Mouse (Mus musculus) left cerebral cortex, adult 2 months (tissue): ENCODE measurements around the gene Tead2. TPM values are rescaled to one million over a fixed set of nuclear protein-coding genes. Genes with fewer than 3 reads are reported as not detected.
"Not testable (repeated sequence)": the region's sequence is repeated elsewhere in the genome, so short reads cannot be mapped to it uniquely, and the experiment has no call there.

Experiments used
- DNase-seq, 2 experiments: peaks; one replicate each; pipeline ENCODE4 v3.0.0; 2021 to 2022; ENCODE audit warnings: low spot score in 2 of 2, mixed read lengths in 1 of 2; ENCODE audit errors: extremely low spot score in 1 of 2
- H3K27ac ChIP-seq: fragments of 200-600 bp; 2 replicates; pipeline ENCODE4 v1.8.1; 2022
- H3K4me3 ChIP-seq: fragments of 200-600 bp; 2 replicates; pipeline ENCODE4 v1.8.1; 2022
- CTCF ChIP-seq: fragments of 200-600 bp; IDR thresholded peaks from 2 replicates; pipeline ENCODE4 v1.8.1; 2022; ENCODE audit warnings: antibody characterized with exemption, mild to moderate bottlenecking, moderate library complexity
- intact Hi-C: fragments of 180-260 bp; cut with DNase I; formaldehyde crosslinking; loops from one replicate; pipeline ENCODE4 v1.15.1; 2025
- total RNA-seq, 2 experiments: library from RNA; stranded (reverse); gene quantifications; 2 replicates each; pipeline ENCODE4 v1.2.3; 2021

Tead2 gene
- total RNA-seq, 2 experiments from 2014 or later, result 3.9 to 4.1 TPM

GRCm38 (mm10) chr7:45240633-45241388 is 25.3 kb downstream of the Tead2 start, which contains the start of gene Slc6a16:
TSS of gene Slc6a16 (plus strand) at chr7:45241085.
- Histone ChIP-seq H3K27ac (no peak within 1 kb of the TSS), H3K4me3 (peak within 1 kb of the TSS; percentile 41)
- no peak for TF ChIP-seq CTCF
- intact Hi-C loops, result no loop called here
- DNase-seq, result peak; percentile 49 to 68

GRCm38 (mm10) chr7:45241389-45241749 is 25.8 kb downstream of the Tead2 start:
- intact Hi-C loops, result no loop called here
- peak overlapping the region; percentile 41 for H3K4me3 ChIP-seq
- no peak overlapping the region for H3K27ac ChIP-seq
- no peak for DNase-seq
- TF ChIP-seq CTCF, result no peak

GRCm38 (mm10) chr7:45247666-45248065 is 32.1 kb downstream of the Tead2 start:
- no peak for DNase-seq
- TF ChIP-seq CTCF, result peak; percentile 14; the same call in 1 of the 2 replicates
- Histone ChIP-seq H3K27ac (no peak overlapping the region), H3K4me3 (no peak overlapping the region)
- intact Hi-C loops, result no loop called here

- DNase-seq, result no peak
- TF ChIP-seq CTCF, result no peak
- intact Hi-C loops, result no loop called here
- H3K4me3 ChIP-seq, result no peak overlapping the region
- H3K27ac ChIP-seq, result no peak overlapping the region
Measured at GRCm38 (mm10) chr7:45253806-45254205, 38.3 kb downstream of the Tead2 start.

- not testable (repeated sequence) for H3K4me3 ChIP-seq, H3K27ac ChIP-seq
- intact Hi-C loops, result loop anchor here (2.0 kb wide), 1 partner anchor 87 kb away; no protein-coding TSS in a partner anchor
- DNase-seq, result peak in 1 of 2 experiments; percentile 24
Measured at GRCm38 (mm10) chr7:45255822-45256221, 40.3 kb downstream of the Tead2 start.

GRCm38 (mm10) chr7:45257063-45257840 is 41.7 kb downstream of the Tead2 start:
- DNase-seq, result peak; percentile 44 to 52
- Histone ChIP-seq H3K4me3 (no peak overlapping the region), H3K27ac (peak overlapping the region; percentile 60)
- TF ChIP-seq CTCF, result no peak
- intact Hi-C loops, result loop anchor here (2.0 kb wide), 1 partner anchor 88 kb away; no protein-coding TSS in a partner anchor

- Histone ChIP-seq H3K4me3 (no peak overlapping the region), H3K27ac (no peak overlapping the region)
- DNase-seq, result no peak
- intact Hi-C loops, result no loop called here
- no peak for TF ChIP-seq CTCF
Measured at GRCm38 (mm10) chr7:45259281-45259680, 43.7 kb downstream of the Tead2 start.

- no peak for TF ChIP-seq CTCF
- intact Hi-C loops, result no loop called here
- H3K27ac ChIP-seq, result peak overlapping the region; percentile 51; the same call in 1 of the 2 replicates
Measured at GRCm38 (mm10) chr7:45262266-45262665, 46.7 kb downstream of the Tead2 start.

GRCm38 (mm10) chr7:45263006-45263607 is 47.6 kb downstream of the Tead2 start:
- TF ChIP-seq CTCF, result no peak
- intact Hi-C loops, result no loop called here
- H3K27ac ChIP-seq, result 0 out of 2 replicates have a peak overlapping the region, but pooled peaks have one; percentile 51
- DNase-seq, result no peak
- no peak overlapping the region for H3K4me3 ChIP-seq

More at GRCm38 (mm10) chr7:45262266-45262665, 46.7 kb downstream of the Tead2 start:
- H3K4me3 ChIP-seq, result no peak overlapping the region
- DNase-seq, result no peak

- intact Hi-C loops, result no loop called here
- Histone ChIP-seq H3K27ac (no peak overlapping the region), H3K4me3 (no peak overlapping the region)
- no peak for DNase-seq
- no peak; the same call in 1 of the 2 replicates for TF ChIP-seq CTCF
Measured at GRCm38 (mm10) chr7:45264348-45264747, 48.8 kb downstream of the Tead2 start.

- H3K4me3 ChIP-seq, result no peak overlapping the region
- no peak for TF ChIP-seq CTCF
- no peak overlapping the region for H3K27ac ChIP-seq
- no peak for DNase-seq
- intact Hi-C loops, result no loop called here
Measured at GRCm38 (mm10) chr7:45265518-45265917, 50.0 kb downstream of the Tead2 start.
